Mouse (Mus musculus): ENCODE data around the gene Slc31a1. TPM values are rescaled to one million over a fixed set of nuclear protein-coding genes. Genes with fewer than 3 reads are reported as not detected.
A peak's percentile ranks its signal among the peaks of the same experiment; 100 is the strongest.

Slc31a1 gene
- polyA plus RNA-seq, 1 experiment = 18.6 TPM

DNA sequence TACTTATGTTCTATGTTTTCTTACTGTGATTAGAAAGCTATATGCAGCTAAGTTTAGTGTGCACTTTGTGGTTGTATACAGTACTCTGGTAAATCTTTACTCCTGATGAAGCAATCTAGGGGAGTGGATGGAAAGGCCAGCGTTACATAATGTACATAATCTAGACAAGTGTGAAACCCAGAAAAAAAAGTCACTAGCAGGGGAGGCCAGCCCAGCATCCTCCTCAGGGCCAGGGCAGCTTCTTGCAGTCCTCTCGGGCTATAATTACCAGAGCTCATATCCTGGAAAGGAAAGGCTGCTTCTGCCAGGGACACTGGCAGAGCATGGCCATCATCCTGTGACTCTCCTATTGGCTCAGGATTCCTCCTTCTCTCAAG lies 12.2 kb upstream of the Slc31a1 start:
- Histone ChIP-seq H3K27ac (replicated peaks; ENCODE audit: low read depth, low read length) (peak overlapping the region; percentile 41; the same call in 1 of the 2 replicates), H3K4me1 (ENCODE audit: control insufficient read depth, insufficient read depth, insufficient read length, low read length) (peaks cover 3% of the 10 kb centered on the region; the same call in 1 of the 2 replicates), H3K4me3 (ENCODE audit: insufficient read depth, low read depth, low read length) (no peak overlapping the region)

- H3K4me1 ChIP-seq (ENCODE audit: control insufficient read depth, insufficient read depth, insufficient read length, low read length) = peaks cover 3% of the 10 kb centered on the region; the same call in 1 of the 2 replicates
- H3K4me3 ChIP-seq (ENCODE audit: insufficient read depth, low read depth, low read length) = no peak overlapping the region
- H3K27ac ChIP-seq (replicated peaks; ENCODE audit: low read depth, low read length) = no peak overlapping the region
These were observed 11.2 kb upstream of the Slc31a1 start for GRCm38 (mm10) chr4:62349371-62349770.

GRCm38 (mm10) chr4:62357631-62358148 lies 2.8 kb upstream of the Slc31a1 start:
- Histone ChIP-seq H3K27ac (replicated peaks; ENCODE audit: low read depth, low read length) (peak overlapping the region; percentile 30; the same call in 1 of the 2 replicates), H3K4me3 (ENCODE audit: insufficient read depth, low read depth, low read length) (no peak overlapping the region), H3K4me1 (ENCODE audit: control insufficient read depth, insufficient read depth, insufficient read length, low read length) (0 out of 2 replicates have a peak, but pooled peaks cover 3% of the 10 kb centered on the region)

- peak overlapping the region; percentile 83 for H3K4me3 ChIP-seq (ENCODE audit: insufficient read depth, low read depth, low read length)
- H3K27ac ChIP-seq (replicated peaks; ENCODE audit: low read depth, low read length) = no peak overlapping the region
- 0 out of 2 replicates have a peak, but pooled peaks cover 3% of the 10 kb centered on the region for H3K4me1 ChIP-seq (ENCODE audit: control insufficient read depth, insufficient read depth, insufficient read length, low read length)
These were observed 1.2 kb upstream of the Slc31a1 start for GRCm38 (mm10) chr4:62359256-62359775.

DNA sequence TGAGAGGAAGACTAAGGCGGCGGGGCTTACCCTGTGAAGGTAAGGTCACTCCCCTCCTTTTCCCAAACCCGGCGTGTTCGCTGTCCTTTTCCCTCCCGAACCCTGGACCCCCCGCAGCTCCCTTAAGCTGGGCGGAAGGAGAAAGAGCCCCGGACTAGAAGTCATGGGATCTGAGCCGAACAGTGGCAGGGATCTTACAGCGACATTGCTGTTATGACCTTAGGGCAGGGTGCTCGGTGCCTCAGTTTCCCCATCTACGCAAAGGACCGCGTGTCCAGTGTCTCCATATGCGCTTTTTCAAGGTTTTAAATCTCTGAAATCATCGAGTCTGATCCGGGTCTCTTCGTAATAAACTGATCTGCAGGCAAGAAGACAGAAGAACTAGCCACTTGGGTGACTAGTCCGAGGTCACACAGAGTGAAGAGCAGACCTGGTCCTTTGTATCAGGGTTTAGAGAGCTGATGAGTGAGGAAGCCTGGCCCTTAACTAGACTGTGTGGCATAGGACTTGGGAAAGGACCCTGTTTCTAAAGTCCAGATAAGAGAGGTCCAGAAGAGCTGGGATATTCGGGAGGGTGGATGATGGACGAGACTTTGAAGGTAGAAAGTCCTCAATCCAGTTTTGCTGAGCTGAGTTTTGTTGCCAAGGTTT lies 403 bp downstream of the Slc31a1 start:
- peak overlapping the region; percentile 72 for H3K4me3 ChIP-seq (ENCODE audit: insufficient read depth, low read depth, low read length)
- peak overlapping the region; percentile 28 for H3K27ac ChIP-seq (replicated peaks; ENCODE audit: low read depth, low read length)
- 0 out of 2 replicates have a peak, but pooled peaks cover 3% of the 10 kb centered on the region for H3K4me1 ChIP-seq (ENCODE audit: control insufficient read depth, insufficient read depth, insufficient read length, low read length)

DNA sequence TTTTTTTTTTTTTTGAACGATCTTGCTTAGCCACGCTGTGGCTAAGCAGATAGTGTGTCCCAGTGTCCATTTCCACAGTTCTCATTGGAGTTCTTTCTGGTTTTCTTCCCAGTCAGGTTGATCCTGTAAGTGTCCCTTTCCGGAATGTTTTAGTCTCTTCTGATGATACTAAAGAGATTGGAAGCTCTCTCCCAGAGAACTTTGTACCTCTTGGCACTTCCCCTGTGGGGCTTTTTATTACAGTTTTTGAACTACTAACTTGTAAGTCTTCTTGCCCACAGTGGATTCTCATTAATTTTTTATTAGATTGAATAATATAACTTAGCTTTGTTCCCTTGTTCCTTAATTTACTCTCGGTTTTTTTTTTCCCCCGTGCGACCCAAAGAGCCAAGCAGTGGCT lies 1.0 kb downstream of the Slc31a1 start:
- Histone ChIP-seq H3K27ac (replicated peaks; ENCODE audit: low read depth, low read length) (no peak overlapping the region), H3K4me3 (ENCODE audit: insufficient read depth, low read depth, low read length) (peak overlapping the region; percentile 72), H3K4me1 (ENCODE audit: control insufficient read depth, insufficient read depth, insufficient read length, low read length) (0 out of 2 replicates have a peak, but pooled peaks cover 3% of the 10 kb centered on the region)

DNA sequence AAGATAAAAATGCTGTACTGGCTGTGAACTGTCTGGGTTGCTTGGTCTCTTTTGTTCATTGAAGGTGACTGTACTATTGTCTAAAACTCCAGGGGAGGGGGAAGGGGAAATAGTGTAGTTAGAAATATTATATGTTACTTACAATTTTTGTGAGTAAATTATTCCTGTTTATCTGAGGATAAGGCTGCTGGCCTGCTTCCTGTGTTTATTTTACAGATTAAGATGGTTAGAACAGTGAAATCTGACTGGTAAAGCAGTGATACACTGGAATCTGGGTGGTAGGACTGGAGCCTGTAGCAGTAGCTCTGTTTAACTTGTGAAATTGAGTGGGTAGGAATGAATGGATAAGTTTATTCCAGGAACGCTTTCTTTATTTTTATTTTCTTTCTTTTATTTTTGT lies 1.5 kb downstream of the Slc31a1 start:
- Histone ChIP-seq H3K4me3 (ENCODE audit: insufficient read depth, low read depth, low read length) (no peak overlapping the region), H3K27ac (replicated peaks; ENCODE audit: low read depth, low read length) (no peak overlapping the region), H3K4me1 (ENCODE audit: control insufficient read depth, insufficient read depth, insufficient read length, low read length) (0 out of 2 replicates have a peak, but pooled peaks cover 3% of the 10 kb centered on the region)

DNA sequence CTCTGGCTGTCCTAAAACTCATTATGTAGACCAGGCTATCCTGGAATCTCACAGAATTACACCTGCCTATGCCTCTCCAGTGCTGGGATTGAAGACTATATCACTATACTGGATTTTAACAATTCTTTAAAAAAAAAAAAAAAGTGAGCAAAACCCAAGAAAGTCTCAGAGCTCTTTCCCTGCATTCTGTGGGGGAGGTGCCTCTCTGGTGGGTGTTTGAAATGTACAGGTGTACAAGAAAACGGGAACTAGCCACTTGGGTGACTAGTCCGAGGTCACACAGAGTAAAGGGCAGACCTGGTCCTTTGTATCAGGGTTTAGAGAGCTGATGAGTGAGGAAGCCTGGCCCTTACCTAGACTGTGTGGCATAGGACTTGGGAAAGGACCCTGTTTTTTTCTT lies 1.9 kb downstream of the Slc31a1 start:
- H3K4me3 ChIP-seq (ENCODE audit: insufficient read depth, low read depth, low read length) = no peak overlapping the region

GRCm38 (mm10) chr4:62364299-62364698 lies 3.8 kb downstream of the Slc31a1 start:
- Histone ChIP-seq H3K4me3 (ENCODE audit: insufficient read depth, low read depth, low read length) (no peak overlapping the region), H3K27ac (replicated peaks; ENCODE audit: low read depth, low read length) (no peak overlapping the region), H3K4me1 (ENCODE audit: control insufficient read depth, insufficient read depth, insufficient read length, low read length) (0 out of 2 replicates have a peak, but pooled peaks cover 2% of the 10 kb centered on the region)

More for the DNA sequence above, 1.9 kb downstream of the Slc31a1 start:
- H3K27ac ChIP-seq (replicated peaks; ENCODE audit: low read depth, low read length) = no peak overlapping the region
- H3K4me1 ChIP-seq (ENCODE audit: control insufficient read depth, insufficient read depth, insufficient read length, low read length) = 0 out of 2 replicates have a peak, but pooled peaks cover 3% of the 10 kb centered on the region

- Histone ChIP-seq H3K27ac (replicated peaks; ENCODE audit: low read depth, low read length) (no peak overlapping the region), H3K4me1 (ENCODE audit: control insufficient read depth, insufficient read depth, insufficient read length, low read length) (no peaks in the 10 kb centered on the region), H3K4me3 (ENCODE audit: insufficient read depth, low read depth, low read length) (no peak overlapping the region)
These were observed 5.8 kb downstream of the Slc31a1 start for GRCm38 (mm10) chr4:62366291-62366690.

DNA sequence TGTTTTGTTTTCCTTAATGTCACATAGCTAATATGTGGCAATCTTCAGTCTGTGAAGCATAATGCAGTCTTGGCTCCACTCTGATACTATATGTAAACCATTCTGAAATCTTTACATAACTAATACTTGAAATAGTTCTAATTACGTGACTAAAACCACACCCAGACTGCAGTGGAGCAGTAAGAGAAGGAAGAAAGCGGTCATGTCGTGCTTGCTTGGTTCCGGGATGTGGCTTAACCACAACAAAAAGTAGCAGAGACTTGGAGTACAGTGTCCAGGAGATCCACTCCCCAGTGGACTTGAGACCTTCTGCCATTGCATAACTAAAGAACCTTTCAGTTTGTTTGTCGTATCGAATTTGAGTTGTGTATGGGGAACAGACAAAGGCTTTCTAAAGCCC lies 7.1 kb downstream of the Slc31a1 start:
- Histone ChIP-seq H3K27ac (replicated peaks; ENCODE audit: low read depth, low read length) (no peak overlapping the region), H3K4me3 (ENCODE audit: insufficient read depth, low read depth, low read length) (no peak overlapping the region), H3K4me1 (ENCODE audit: control insufficient read depth, insufficient read depth, insufficient read length, low read length) (no peaks in the 10 kb centered on the region)

- Histone ChIP-seq H3K27ac (replicated peaks; ENCODE audit: low read depth, low read length) (no peak overlapping the region), H3K4me1 (ENCODE audit: control insufficient read depth, insufficient read depth, insufficient read length, low read length) (no peaks in the 10 kb centered on the region), H3K4me3 (ENCODE audit: insufficient read depth, low read depth, low read length) (no peak overlapping the region)
These were observed 8.6 kb downstream of the Slc31a1 start for GRCm38 (mm10) chr4:62369091-62369490.

- H3K27ac ChIP-seq (replicated peaks; ENCODE audit: low read depth, low read length) = no peak overlapping the region
- no peak overlapping the region for H3K4me3 ChIP-seq (ENCODE audit: insufficient read depth, low read depth, low read length)
- H3K4me1 ChIP-seq (ENCODE audit: control insufficient read depth, insufficient read depth, insufficient read length, low read length) = no peaks in the 10 kb centered on the region
These were observed 11.9 kb downstream of the Slc31a1 start for GRCm38 (mm10) chr4:62372410-62372809.

DNA sequence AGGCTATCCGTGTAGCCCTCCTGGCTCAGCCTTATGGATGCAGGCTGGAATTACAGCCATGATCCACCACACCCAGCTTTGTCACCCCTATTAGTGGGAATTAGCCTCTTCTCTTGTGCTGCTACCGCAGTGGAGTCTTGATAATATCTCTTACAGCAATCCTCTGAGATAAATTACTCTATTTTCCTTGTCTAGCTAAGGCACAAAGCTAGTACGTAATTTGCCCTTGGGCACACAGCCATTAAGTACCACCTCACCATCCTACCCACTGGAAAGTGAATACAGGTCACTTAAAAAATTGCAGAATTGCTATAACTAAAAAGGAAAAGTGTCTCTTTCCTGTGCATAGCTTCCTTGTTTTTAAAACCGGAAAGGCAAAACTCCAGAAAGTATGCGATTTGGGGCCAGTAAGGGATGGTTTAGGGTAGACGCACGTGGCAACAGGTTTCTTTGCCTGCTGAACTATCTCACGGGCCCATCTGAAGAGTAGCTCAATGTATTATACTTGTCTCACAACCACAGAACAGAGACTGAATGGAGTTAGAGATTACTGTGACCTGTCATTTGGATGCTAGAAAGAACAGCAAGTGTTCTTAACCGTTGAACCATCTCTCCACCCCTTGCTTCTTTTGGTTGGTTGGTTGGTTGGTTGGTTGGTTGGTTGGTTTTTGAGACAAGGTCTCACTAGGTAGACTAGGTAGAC lies 12.4 kb downstream of the Slc31a1 start:
- H3K27ac ChIP-seq (replicated peaks; ENCODE audit: low read depth, low read length) = no peak overlapping the region
- no peaks in the 10 kb centered on the region for H3K4me1 ChIP-seq (ENCODE audit: control insufficient read depth, insufficient read depth, insufficient read length, low read length)
- H3K4me3 ChIP-seq (ENCODE audit: insufficient read depth, low read depth, low read length) = no peak overlapping the region

DNA sequence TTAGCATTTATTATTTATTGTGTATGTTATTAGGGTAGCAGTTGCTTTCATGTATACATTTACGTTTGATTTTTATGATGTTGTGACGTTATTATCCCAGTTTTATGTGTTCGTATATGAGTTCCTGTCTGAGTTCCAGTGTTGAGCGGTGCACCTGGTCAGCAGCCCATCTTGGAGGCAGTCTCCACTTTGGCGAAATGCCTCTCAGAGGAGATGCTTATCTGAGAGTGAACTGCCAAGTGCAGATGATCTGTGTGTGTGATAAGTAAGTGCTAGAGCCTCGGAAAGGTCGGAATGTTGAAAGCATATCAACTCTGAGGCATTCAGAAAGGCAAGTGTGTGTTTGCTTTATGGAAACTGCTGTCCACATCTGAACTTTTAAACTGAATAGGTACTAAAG lies 13.1 kb downstream of the Slc31a1 start:
- H3K27ac ChIP-seq (replicated peaks; ENCODE audit: low read depth, low read length) = no peak overlapping the region

More for the DNA sequence above, 13.1 kb downstream of the Slc31a1 start:
- Histone ChIP-seq H3K4me1 (ENCODE audit: control insufficient read depth, insufficient read depth, insufficient read length, low read length) (no peaks in the 10 kb centered on the region), H3K4me3 (ENCODE audit: insufficient read depth, low read depth, low read length) (no peak overlapping the region)

Data from brown adipose tissue, adult 24 weeks (tissue).